ENCODE assay signal across 17 mouse cellular contexts in genomic region chr16:91459396-91459795, GRCm38 (mm10). TPM values are rescaled to one million over a fixed set of nuclear protein-coding genes. Genes with fewer than 3 reads are reported as not detected.
A peak's percentile ranks its signal among the peaks of the same experiment; 100 is the strongest.
DNase-seq lines count a peak whose midpoint lies in the region; ATAC-seq and TF ChIP-seq lines count a peak whose summit lies in the region.
"Had no signal": no experiment of that assay in that cellular context is flagged by ENCODE, and none has a peak within 500 bp of the region (broad histone marks: within the 10 kb centered on the region; RNA-seq: fewer than 3 reads in every experiment).

No protein-coding gene starts in this region.

- no peak for ATAC-seq in forebrain, embryonic 12.5 days (ENCODE audit: low FRiP score)
- no peak for ATAC-seq in forebrain, embryonic 14.5 days
- ATAC-seq in liver, embryonic 12.5 days = no peak
- no peak for ATAC-seq in liver, embryonic 11.5 days (replicated peaks; ENCODE audit: low FRiP score)
- 0 out of 2 replicates have a peak, but pooled peaks have one; percentile 24 for ATAC-seq in liver, postnatal 0 days
- ATAC-seq in intestine, embryonic 15.5 days = no peak
- ATAC-seq: intestine, postnatal 0 days had no signal

- H3K36me3 ChIP-seq in forebrain, embryonic 12.5 days (replicated peaks) = no peaks in the 10 kb centered on the region
- H3K36me3 ChIP-seq in forebrain, embryonic 14.5 days (ENCODE audit: control insufficient read depth, insufficient read depth, low read length) = no peaks in the 10 kb centered on the region
- no peaks in the 10 kb centered on the region for H3K36me3 ChIP-seq in liver, embryonic 12.5 days
- no peaks in the 10 kb centered on the region for H3K36me3 ChIP-seq in liver, embryonic 11.5 days (ENCODE audit: control insufficient read depth, insufficient read depth, low read length)
- H3K36me3 ChIP-seq in liver, postnatal 0 days (replicated peaks; ENCODE audit: insufficient read depth, low read length) = no peaks in the 10 kb centered on the region
- H3K36me3 ChIP-seq in intestine, embryonic 15.5 days = no peaks in the 10 kb centered on the region
- H3K36me3 ChIP-seq: embryonic facial prominence, embryonic 12.5 days; midbrain, embryonic 12.5 days had no signal

- no peak overlapping the region for H3K27ac ChIP-seq in forebrain, embryonic 12.5 days
- no peak overlapping the region for H3K27ac ChIP-seq in forebrain, embryonic 14.5 days (ENCODE audit: low read depth, low read length)
- peak overlapping the region; percentile 48; the same call in 1 of the 2 replicates for H3K27ac ChIP-seq in liver, embryonic 12.5 days
- no peak overlapping the region for H3K27ac ChIP-seq in liver, embryonic 11.5 days (ENCODE audit: low read depth, low read length)
- peak overlapping the region; percentile 85; the same call in 1 of the 2 replicates for H3K27ac ChIP-seq in liver, postnatal 0 days (ENCODE audit: low read depth)
- no peak overlapping the region for H3K27ac ChIP-seq in intestine, embryonic 15.5 days
- H3K27ac ChIP-seq: embryonic facial prominence, embryonic 12.5 days; gastrocnemius, adult 2 months; heart, adult 2 months; kidney, postnatal 0 days; midbrain, embryonic 12.5 days had no signal

- peak overlapping the region; percentile 2; the same call in 1 of the 2 replicates for H3K4me2 ChIP-seq in forebrain, embryonic 12.5 days
- no peak overlapping the region for H3K4me2 ChIP-seq in forebrain, embryonic 14.5 days (ENCODE audit: low read length)
- H3K4me2 ChIP-seq in liver, embryonic 12.5 days = no peak overlapping the region
- no peak overlapping the region for H3K4me2 ChIP-seq in liver, embryonic 11.5 days
- no peak overlapping the region for H3K4me2 ChIP-seq in liver, postnatal 0 days (ENCODE audit: low read depth, low read length)
- no peak overlapping the region for H3K4me2 ChIP-seq in intestine, embryonic 15.5 days (replicated peaks)
- H3K4me2 ChIP-seq: embryonic facial prominence, embryonic 12.5 days; midbrain, embryonic 12.5 days had no signal

- WGBS in forebrain, embryonic 12.5 days = 96% methylated on average over 3 of the region's 3 CpGs
- WGBS in forebrain, embryonic 14.5 days = 89% methylated on average over 3 of the region's 3 CpGs
- whole genome bisulfite sequencing in liver, embryonic 12.5 days (ENCODE audit: insufficient replicate concordance) = 90% methylated on average over 3 of the region's 3 CpGs
- WGBS in liver, embryonic 11.5 days = 90% methylated on average over 3 of the region's 3 CpGs
- WGBS in liver, postnatal 0 days (ENCODE audit: insufficient replicate concordance) = 82% methylated on average over 3 of the region's 3 CpGs
- WGBS in intestine, embryonic 15.5 days = 86% methylated on average over 3 of the region's 3 CpGs

- TF ChIP-seq EP300 in liver, postnatal 0 days (IDR thresholded peaks at IDR 0.05; ENCODE audit: low read depth) = no peak

- no peak overlapping the region for H3K9ac ChIP-seq in forebrain, embryonic 12.5 days
- H3K9ac ChIP-seq in forebrain, embryonic 14.5 days (ENCODE audit: low read length) = no peak overlapping the region
- H3K9ac ChIP-seq in liver, embryonic 12.5 days = peak overlapping the region; percentile 29; the same call in 1 of the 2 replicates
- no peak overlapping the region for H3K9ac ChIP-seq in liver, embryonic 11.5 days (ENCODE audit: low read depth, low read length)
- no peak overlapping the region for H3K9ac ChIP-seq in liver, postnatal 0 days (replicated peaks)
- no peak overlapping the region for H3K9ac ChIP-seq in intestine, embryonic 15.5 days
- H3K9ac ChIP-seq: embryonic facial prominence, embryonic 12.5 days; midbrain, embryonic 12.5 days had no signal

- peaks cover 11% of the 10 kb centered on the region for H3K4me1 ChIP-seq in forebrain, embryonic 12.5 days
- H3K4me1 ChIP-seq in forebrain, embryonic 14.5 days (ENCODE audit: control insufficient read depth, insufficient read depth, low read length) = peaks cover 3% of the 10 kb centered on the region; the same call in 1 of the 2 replicates
- peaks cover 60% of the 10 kb centered on the region for H3K4me1 ChIP-seq in liver, embryonic 12.5 days
- peaks cover 16% of the 10 kb centered on the region for H3K4me1 ChIP-seq in liver, embryonic 11.5 days (replicated peaks; ENCODE audit: control insufficient read depth, insufficient read depth, low read length)
- H3K4me1 ChIP-seq in liver, postnatal 0 days (ENCODE audit: insufficient read depth) = peaks cover 31% of the 10 kb centered on the region
- H3K4me1 ChIP-seq in intestine, embryonic 15.5 days (replicated peaks) = no peaks in the 10 kb centered on the region
- H3K4me1 ChIP-seq: embryonic facial prominence, embryonic 12.5 days had no signal

- no peak overlapping the region for H3K4me3 ChIP-seq in forebrain, embryonic 12.5 days (replicated peaks)
- H3K4me3 ChIP-seq in forebrain, embryonic 14.5 days (ENCODE audit: low read depth, low read length) = no peak overlapping the region
- no peak overlapping the region for H3K4me3 ChIP-seq in liver, embryonic 12.5 days
- no peak overlapping the region for H3K4me3 ChIP-seq in liver, embryonic 11.5 days (ENCODE audit: low read depth, low read length)
- no peak overlapping the region for H3K4me3 ChIP-seq in liver, postnatal 0 days (ENCODE audit: low read depth, low read length)
- no peak overlapping the region for H3K4me3 ChIP-seq in intestine, embryonic 15.5 days (replicated peaks)
- H3K4me3 ChIP-seq: embryonic facial prominence, embryonic 12.5 days; gastrocnemius, adult 2 months; heart, adult 2 months; midbrain, embryonic 12.5 days had no signal

- H3K27me3 ChIP-seq in forebrain, embryonic 12.5 days = no peaks in the 10 kb centered on the region; the same call in 1 of the 2 replicates
- no peaks in the 10 kb centered on the region for H3K27me3 ChIP-seq in forebrain, embryonic 14.5 days (replicated peaks; ENCODE audit: control insufficient read depth, insufficient read depth, low read length)
- no peaks in the 10 kb centered on the region for H3K27me3 ChIP-seq in liver, embryonic 12.5 days (replicated peaks)
- no peaks in the 10 kb centered on the region for H3K27me3 ChIP-seq in liver, embryonic 11.5 days (replicated peaks; ENCODE audit: control insufficient read depth, insufficient read depth, low read length)
- no peaks in the 10 kb centered on the region for H3K27me3 ChIP-seq in liver, postnatal 0 days (ENCODE audit: insufficient read depth, low read length)
- no peaks in the 10 kb centered on the region for H3K27me3 ChIP-seq in intestine, embryonic 15.5 days (replicated peaks)
- H3K27me3 ChIP-seq: embryonic facial prominence, embryonic 12.5 days had no signal

- TF ChIP-seq CTCF in liver, postnatal 0 days (IDR thresholded peaks at IDR 0.05; ENCODE audit: low read depth) = no peak

- no peak for DNase-seq in forebrain, embryonic 14.5 days (ENCODE audit: low spot score)
- DNase-seq in liver, embryonic 11.5 days (ENCODE audit: low spot score) = no peak
- DNase-seq in liver, postnatal 0 days = no peak
- DNase-seq in thymus, postnatal 36 days = peak; percentile 36 to 63
- DNase-seq in embryo, embryonic 10.5 days (ENCODE audit: low spot score) = no peak
- DNase-seq: cerebellum, adult 11-12 months; gastrocnemius, adult 2 months; heart, postnatal 36 days; right cerebral cortex, adult 18-20 months had no signal

- H3K9me3 ChIP-seq in forebrain, embryonic 12.5 days = no peaks in the 10 kb centered on the region
- H3K9me3 ChIP-seq in forebrain, embryonic 14.5 days (replicated peaks; ENCODE audit: control insufficient read depth, low read length) = no peaks in the 10 kb centered on the region
- 0 out of 2 replicates have a peak, but pooled peaks cover 3% of the 10 kb centered on the region for H3K9me3 ChIP-seq in liver, embryonic 12.5 days (replicated peaks)
- no peaks in the 10 kb centered on the region for H3K9me3 ChIP-seq in liver, embryonic 11.5 days (ENCODE audit: control insufficient read depth, low read length)
- H3K9me3 ChIP-seq in liver, postnatal 0 days (ENCODE audit: low read length) = no peaks in the 10 kb centered on the region
- H3K9me3 ChIP-seq in intestine, embryonic 15.5 days = no peaks in the 10 kb centered on the region
- H3K9me3 ChIP-seq: embryonic facial prominence, embryonic 12.5 days; midbrain, embryonic 12.5 days had no signal

RNA-seq across cellular contexts. Expression of gene Ifnar1, which starts 25.6 kb away (rescaled TPM):
- polyA plus RNA-seq in forebrain, embryonic 12.5 days (2016; fragmentation: Nextera tagmentation; extraction: Ambion mirVana) = 54.7 and 57.7 TPM in 2 replicates
- polyA plus RNA-seq in forebrain, embryonic 14.5 days (2014; fragmentation: Nextera tagmentation; extraction: Ambion mirVana) = 40.4 and 45.6 TPM in 2 replicates
- polyA plus RNA-seq in liver, embryonic 12.5 days (2016; fragmentation: Nextera tagmentation; extraction: Ambion mirVana) = 24.5 and 27.8 TPM in 2 replicates
- polyA plus RNA-seq in liver, embryonic 11.5 days (2014; fragmentation: Nextera tagmentation; extraction: Ambion mirVana) = 32.6 and 35.5 TPM in 2 replicates
- polyA plus RNA-seq in liver, postnatal 0 days (2015; fragmentation: Nextera tagmentation; extraction: Ambion mirVana) = 16.3 and 16.6 TPM in 2 replicates
- polyA plus RNA-seq in intestine, embryonic 15.5 days (2015; fragmentation: Nextera tagmentation; extraction: Ambion mirVana) = 40.1 and 42.0 TPM in 2 replicates

RNA-seq across cellular contexts. Expression of gene Il10rb, which starts 53.4 kb away (rescaled TPM):
- polyA plus RNA-seq in forebrain, embryonic 12.5 days (2016; fragmentation: Nextera tagmentation; extraction: Ambion mirVana) = 5.8 and 6.3 TPM in 2 replicates
- polyA plus RNA-seq in forebrain, embryonic 14.5 days (2014; fragmentation: Nextera tagmentation; extraction: Ambion mirVana) = 7.7 and 10.5 TPM in 2 replicates
- polyA plus RNA-seq in liver, embryonic 12.5 days (2016; fragmentation: Nextera tagmentation; extraction: Ambion mirVana) = 26.0 and 27.0 TPM in 2 replicates
- 29.8 and 32.9 TPM in 2 replicates for polyA plus RNA-seq in liver, embryonic 11.5 days (2014; fragmentation: Nextera tagmentation; extraction: Ambion mirVana)
- 25.5 and 26.4 TPM in 2 replicates for polyA plus RNA-seq in liver, postnatal 0 days (2015; fragmentation: Nextera tagmentation; extraction: Ambion mirVana)
- polyA plus RNA-seq in intestine, embryonic 15.5 days (2015; fragmentation: Nextera tagmentation; extraction: Ambion mirVana) = 64.8 and 74.4 TPM in 2 replicates

Comparison
In these comparisons a context has a peak if more than half of its experiments do, and no peak if none do; other contexts are left out.
1. H3K27ac ChIP-seq: peak in liver, embryonic 12.5 days (single experiment) and liver, postnatal 0 days (single experiment); none in forebrain, embryonic 12.5 days (single experiment), forebrain, embryonic 14.5 days (single experiment), liver, embryonic 11.5 days (single experiment) and intestine, embryonic 15.5 days (single experiment).
2. DNase-seq: peak in thymus, postnatal 36 days (2 of 2); none in forebrain, embryonic 14.5 days (single experiment), liver, embryonic 11.5 days (single experiment), liver, postnatal 0 days (single experiment) and embryo, embryonic 10.5 days (single experiment).